Mouse (Mus musculus): ENCODE measurements around the gene Ptpre. TPM values are rescaled to one million over a fixed set of nuclear protein-coding genes. Genes with fewer than 3 reads are reported as not detected.
A peak's percentile ranks its signal among the peaks of the same experiment; 100 is the strongest.

Gene Ptpre
- polyA plus RNA-seq, 1 experiment from 2014 or later: 3.0 TPM

GRCm38 (mm10) chr7:135580306-135581091, 43.2 kb downstream of the Ptpre start:
- 23% methylated on average over 7 of the region's 7 CpGs for WGBS (ENCODE audit: insufficient replicate concordance)
- Histone ChIP-seq H3K4me1 (ENCODE audit: control insufficient read depth, low read depth, low read length) (peaks cover 23% of the 10 kb centered on the region), H3K9me3 (replicated peaks; ENCODE audit: control insufficient read depth, low read length) (no peaks in the 10 kb centered on the region), H3K36me3 (ENCODE audit: control insufficient read depth, insufficient read depth) (no peaks in the 10 kb centered on the region), H3K4me3 (ENCODE audit: low read depth, low read length) (no peak overlapping the region), H3K27ac (ENCODE audit: low read length) (peak overlapping the region; percentile 78), H3K4me2 (ENCODE audit: low read depth, low read length) (peak overlapping the region; percentile 12; the same call in 1 of the 2 replicates), H3K27me3 (ENCODE audit: control insufficient read depth, insufficient read depth, low read depth, low read length) (no peaks in the 10 kb centered on the region), H3K9ac (ENCODE audit: low read depth, low read length) (no peak overlapping the region)
- ATAC-seq (ENCODE audit: low read depth): peak; percentile 84

- WGBS (ENCODE audit: insufficient replicate concordance): 13% methylated on average over 5 of the region's 5 CpGs
- Histone ChIP-seq H3K36me3 (ENCODE audit: control insufficient read depth, insufficient read depth) (no peaks in the 10 kb centered on the region), H3K4me2 (ENCODE audit: low read depth, low read length) (peak overlapping the region; percentile 12; the same call in 1 of the 2 replicates), H3K27ac (ENCODE audit: low read length) (peak overlapping the region; percentile 78), H3K9me3 (replicated peaks; ENCODE audit: control insufficient read depth, low read length) (no peaks in the 10 kb centered on the region), H3K4me1 (ENCODE audit: control insufficient read depth, low read depth, low read length) (peaks cover 23% of the 10 kb centered on the region), H3K9ac (ENCODE audit: low read depth, low read length) (no peak overlapping the region), H3K27me3 (ENCODE audit: control insufficient read depth, insufficient read depth, low read depth, low read length) (no peaks in the 10 kb centered on the region), H3K4me3 (ENCODE audit: low read depth, low read length) (no peak overlapping the region)
- peak; percentile 76 for ATAC-seq (ENCODE audit: low read depth)
Observed at GRCm38 (mm10) chr7:135581128-135581527, 43.8 kb downstream of the Ptpre start.

- Histone ChIP-seq H3K36me3 (ENCODE audit: control insufficient read depth, insufficient read depth) (no peaks in the 10 kb centered on the region), H3K9ac (ENCODE audit: low read depth, low read length) (no peak overlapping the region), H3K4me1 (ENCODE audit: control insufficient read depth, low read depth, low read length) (peaks cover 27% of the 10 kb centered on the region), H3K4me2 (ENCODE audit: low read depth, low read length) (no peak overlapping the region), H3K27me3 (ENCODE audit: control insufficient read depth, insufficient read depth, low read depth, low read length) (no peaks in the 10 kb centered on the region), H3K4me3 (ENCODE audit: low read depth, low read length) (no peak overlapping the region), H3K9me3 (replicated peaks; ENCODE audit: control insufficient read depth, low read length) (no peaks in the 10 kb centered on the region), H3K27ac (ENCODE audit: low read length) (no peak overlapping the region)
- 62% methylated on average over 1 of the region's 1 CpGs for WGBS (ENCODE audit: insufficient replicate concordance)
- no peak for ATAC-seq (ENCODE audit: low read depth)
Observed at GRCm38 (mm10) chr7:135585125-135585687, 47.9 kb downstream of the Ptpre start.

- H3K4me3 ChIP-seq (ENCODE audit: low read depth, low read length): no peak overlapping the region
- no peaks in the 10 kb centered on the region for H3K9me3 ChIP-seq (replicated peaks; ENCODE audit: control insufficient read depth, low read length)
- H3K36me3 ChIP-seq (ENCODE audit: control insufficient read depth, insufficient read depth): no peaks in the 10 kb centered on the region
- 27% methylated on average over 4 of the region's 4 CpGs for WGBS (ENCODE audit: insufficient replicate concordance)
- no peak for ATAC-seq (ENCODE audit: low read depth)
- H3K9ac ChIP-seq (ENCODE audit: low read depth, low read length): no peak overlapping the region
- peaks cover 17% of the 10 kb centered on the region for H3K4me1 ChIP-seq (ENCODE audit: control insufficient read depth, low read depth, low read length)
- no peak overlapping the region for H3K27ac ChIP-seq (ENCODE audit: low read length)
- H3K27me3 ChIP-seq (ENCODE audit: control insufficient read depth, insufficient read depth, low read depth, low read length): no peaks in the 10 kb centered on the region
- no peak overlapping the region for H3K4me2 ChIP-seq (ENCODE audit: low read depth, low read length)
Observed at GRCm38 (mm10) chr7:135586402-135586801, 49.1 kb downstream of the Ptpre start.

- 29% methylated on average over 2 of the region's 2 CpGs for WGBS (ENCODE audit: insufficient replicate concordance)
- H3K27me3 ChIP-seq (ENCODE audit: control insufficient read depth, insufficient read depth, low read depth, low read length): no peaks in the 10 kb centered on the region
- no peak for ATAC-seq (ENCODE audit: low read depth)
- no peak overlapping the region for H3K4me2 ChIP-seq (ENCODE audit: low read depth, low read length)
- H3K9ac ChIP-seq (ENCODE audit: low read depth, low read length): no peak overlapping the region
- peaks cover 17% of the 10 kb centered on the region for H3K4me1 ChIP-seq (ENCODE audit: control insufficient read depth, low read depth, low read length)
- no peak overlapping the region; the same call in 1 of the 2 replicates for H3K27ac ChIP-seq (ENCODE audit: low read length)
- H3K9me3 ChIP-seq (replicated peaks; ENCODE audit: control insufficient read depth, low read length): no peaks in the 10 kb centered on the region
- H3K4me3 ChIP-seq (ENCODE audit: low read depth, low read length): no peak overlapping the region
- H3K36me3 ChIP-seq (ENCODE audit: control insufficient read depth, insufficient read depth): no peaks in the 10 kb centered on the region
Observed at GRCm38 (mm10) chr7:135587821-135588575, 50.7 kb downstream of the Ptpre start.

GRCm38 (mm10) chr7:135588620-135589309, 51.5 kb downstream of the Ptpre start:
- peak; percentile 24; the same call in 1 of the 2 replicates for ATAC-seq (ENCODE audit: low read depth)
- Histone ChIP-seq H3K27me3 (ENCODE audit: control insufficient read depth, insufficient read depth, low read depth, low read length) (no peaks in the 10 kb centered on the region), H3K4me3 (ENCODE audit: low read depth, low read length) (no peak overlapping the region), H3K4me1 (ENCODE audit: control insufficient read depth, low read depth, low read length) (peaks cover 21% of the 10 kb centered on the region), H3K36me3 (ENCODE audit: control insufficient read depth, insufficient read depth) (no peaks in the 10 kb centered on the region), H3K9ac (ENCODE audit: low read depth, low read length) (no peak overlapping the region), H3K4me2 (ENCODE audit: low read depth, low read length) (no peak overlapping the region), H3K9me3 (replicated peaks; ENCODE audit: control insufficient read depth, low read length) (no peaks in the 10 kb centered on the region), H3K27ac (ENCODE audit: low read length) (peak overlapping the region; percentile 10)
- WGBS (ENCODE audit: insufficient replicate concordance): 18% methylated on average over 8 of the region's 8 CpGs

- WGBS (ENCODE audit: insufficient replicate concordance): 24% methylated on average over 2 of the region's 2 CpGs
- Histone ChIP-seq H3K4me1 (ENCODE audit: control insufficient read depth, low read depth, low read length) (peaks cover 41% of the 10 kb centered on the region), H3K9me3 (replicated peaks; ENCODE audit: control insufficient read depth, low read length) (no peaks in the 10 kb centered on the region), H3K9ac (ENCODE audit: low read depth, low read length) (no peak overlapping the region), H3K4me2 (ENCODE audit: low read depth, low read length) (no peak overlapping the region), H3K4me3 (ENCODE audit: low read depth, low read length) (no peak overlapping the region), H3K36me3 (ENCODE audit: control insufficient read depth, insufficient read depth) (no peaks in the 10 kb centered on the region), H3K27ac (ENCODE audit: low read length) (no peak overlapping the region), H3K27me3 (ENCODE audit: control insufficient read depth, insufficient read depth, low read depth, low read length) (no peaks in the 10 kb centered on the region)
- no peak for ATAC-seq (ENCODE audit: low read depth)
Observed at GRCm38 (mm10) chr7:135591461-135591860, 54.2 kb downstream of the Ptpre start.

- no peaks in the 10 kb centered on the region for H3K9me3 ChIP-seq (replicated peaks; ENCODE audit: control insufficient read depth, low read length)
- H3K4me2 ChIP-seq (ENCODE audit: low read depth, low read length): no peak overlapping the region
- peaks cover 58% of the 10 kb centered on the region for H3K4me1 ChIP-seq (ENCODE audit: control insufficient read depth, low read depth, low read length)
- no peak for ATAC-seq (ENCODE audit: low read depth)
- no peaks in the 10 kb centered on the region for H3K36me3 ChIP-seq (ENCODE audit: control insufficient read depth, insufficient read depth)
- H3K27ac ChIP-seq (ENCODE audit: low read length): no peak overlapping the region
- H3K4me3 ChIP-seq (ENCODE audit: low read depth, low read length): no peak overlapping the region
- 25% methylated on average over 5 of the region's 5 CpGs for WGBS (ENCODE audit: insufficient replicate concordance)
- H3K9ac ChIP-seq (ENCODE audit: low read depth, low read length): no peak overlapping the region
- H3K27me3 ChIP-seq (ENCODE audit: control insufficient read depth, insufficient read depth, low read depth, low read length): no peaks in the 10 kb centered on the region
Observed at GRCm38 (mm10) chr7:135593286-135593685, 56.0 kb downstream of the Ptpre start.

Data from liver, embryonic 16.5 days (tissue).